Mouse (Mus musculus) left cerebral cortex, postnatal 36 days (tissue): ENCODE results near the gene Ddx58. TPM values are rescaled to one million over a fixed set of nuclear protein-coding genes. Genes with fewer than 3 reads are reported as not detected.
A peak's percentile ranks its signal among the peaks of the same experiment; 100 is the strongest.

ENCODE experiments used
- DNase-seq, 2 experiments: peaks; one replicate each; pipeline ENCODE4 v3.0.0; 2021 to 2022; ENCODE audit warnings: low spot score in 2 of 2, mixed read lengths in 1 of 2
- intact Hi-C: fragments of 180-260 bp; cut with DNase I; formaldehyde crosslinking; loops from one replicate; pipeline ENCODE4 v1.15.1; 2025
- total RNA-seq, 2 experiments: library from RNA; stranded (reverse); gene quantifications; 2 replicates each; pipeline ENCODE4 v1.2.3; 2021

Ddx58 gene
- total RNA-seq, 2 experiments from 2014 or later: 2.6 to 4.3 TPM

GRCm38 (mm10) chr4:40193461-40193860, 46.2 kb downstream of the Ddx58 start:
- DNase-seq: no peak
- intact Hi-C loops: no loop called here

- DNase-seq: no peak
- intact Hi-C loops: no loop called here
These were observed 47.4 kb downstream of the Ddx58 start for GRCm38 (mm10) chr4:40192246-40192645.

GRCm38 (mm10) chr4:40187956-40188355, 51.7 kb downstream of the Ddx58 start:
- intact Hi-C loops: no loop called here
- no peak for DNase-seq

- no peak for DNase-seq
- intact Hi-C loops: loop anchor here (5.0 kb wide), 1 partner anchor 103 kb away; no protein-coding TSS in a partner anchor
These were observed 55.2 kb downstream of the Ddx58 start for GRCm38 (mm10) chr4:40184470-40184869.

- DNase-seq: no peak
- intact Hi-C loops: loop anchor here (5.0 kb wide), 1 partner anchor 104 kb away; no protein-coding TSS in a partner anchor
These were observed 55.8 kb downstream of the Ddx58 start for GRCm38 (mm10) chr4:40183781-40184180.

- intact Hi-C loops: loop anchor here (5.0 kb wide), 1 partner anchor 105 kb away; no protein-coding TSS in a partner anchor
- DNase-seq: peak; percentile 25 to 37
These were observed 56.8 kb downstream of the Ddx58 start for GRCm38 (mm10) chr4:40182651-40183320.

- DNase-seq: no peak
- intact Hi-C loops: loop anchor here (5.0 kb wide), 1 partner anchor 106 kb away; no protein-coding TSS in a partner anchor
These were observed 57.9 kb downstream of the Ddx58 start for GRCm38 (mm10) chr4:40181681-40182080.

- intact Hi-C loops: loop anchor here (5.0 kb wide), 1 partner anchor 107 kb away; no protein-coding TSS in a partner anchor
- no peak for DNase-seq
These were observed 59.6 kb downstream of the Ddx58 start for GRCm38 (mm10) chr4:40180046-40180445.

- no peak for DNase-seq
- intact Hi-C loops: no loop called here
These were observed 61.0 kb downstream of the Ddx58 start for GRCm38 (mm10) chr4:40178584-40178983.

GRCm38 (mm10) chr4:40174321-40174720, 65.3 kb downstream of the Ddx58 start:
- intact Hi-C loops: no loop called here
- no peak for DNase-seq

GRCm38 (mm10) chr4:40172336-40172735, 67.3 kb downstream of the Ddx58 start:
- intact Hi-C loops: no loop called here
- DNase-seq: no peak

GRCm38 (mm10) chr4:40171477-40171876, 68.2 kb downstream of the Ddx58 start:
- intact Hi-C loops: no loop called here
- no peak for DNase-seq

- DNase-seq: no peak
- intact Hi-C loops: no loop called here
These were observed 76.0 kb downstream of the Ddx58 start for GRCm38 (mm10) chr4:40163646-40164045.

- intact Hi-C loops: no loop called here
- no peak for DNase-seq
These were observed 78.8 kb downstream of the Ddx58 start for GRCm38 (mm10) chr4:40160591-40161434.

GRCm38 (mm10) chr4:40158224-40158540, 81.4 kb downstream of the Ddx58 start:
- no peak for DNase-seq
- intact Hi-C loops: no loop called here

GRCm38 (mm10) chr4:40157500-40158223, 82.0 kb downstream of the Ddx58 start:
- no peak for DNase-seq
- intact Hi-C loops: no loop called here

- DNase-seq: no peak
- intact Hi-C loops: no loop called here
These were observed 82.8 kb downstream of the Ddx58 start for GRCm38 (mm10) chr4:40156582-40157499.

- DNase-seq: no peak
- intact Hi-C loops: no loop called here
These were observed 83.5 kb downstream of the Ddx58 start for GRCm38 (mm10) chr4:40156153-40156552.

GRCm38 (mm10) chr4:40155467-40155999, 84.1 kb downstream of the Ddx58 start:
- DNase-seq: no peak
- intact Hi-C loops: no loop called here
